Mouse (Mus musculus) ES-E14 (cell line): ENCODE measurements around the gene Pimreg.

Experiments
- CHD2 ChIP-seq: IDR thresholded peaks from 2 replicates; pipeline ENCODE4 v1.6.1; 2014; ENCODE audit warnings: mild to moderate bottlenecking, low read depth, low read length, inconsistent platforms
- MAFK ChIP-seq: IDR thresholded peaks from 2 replicates; pipeline ENCODE4 v1.6.1; 2014; ENCODE audit warnings: mild to moderate bottlenecking, low read depth, low read length, inconsistent platforms; ENCODE audit not compliant: insufficient read depth
- ZC3H11A ChIP-seq: IDR thresholded peaks from 2 replicates; pipeline ENCODE4 v1.6.1; 2012; ENCODE audit warnings: low read depth, mild to moderate bottlenecking, inconsistent platforms, low read length, borderline replicate concordance

- TF ChIP-seq CHD2 (no peak), MAFK (no peak), ZC3H11A (no peak)
These were observed 28.9 kb downstream of the Pimreg start for GRCm38 (mm10) chr11:72070733-72071132.
